ENCODE assay signal across 8 mouse cellular contexts in the genomic region with DNA sequence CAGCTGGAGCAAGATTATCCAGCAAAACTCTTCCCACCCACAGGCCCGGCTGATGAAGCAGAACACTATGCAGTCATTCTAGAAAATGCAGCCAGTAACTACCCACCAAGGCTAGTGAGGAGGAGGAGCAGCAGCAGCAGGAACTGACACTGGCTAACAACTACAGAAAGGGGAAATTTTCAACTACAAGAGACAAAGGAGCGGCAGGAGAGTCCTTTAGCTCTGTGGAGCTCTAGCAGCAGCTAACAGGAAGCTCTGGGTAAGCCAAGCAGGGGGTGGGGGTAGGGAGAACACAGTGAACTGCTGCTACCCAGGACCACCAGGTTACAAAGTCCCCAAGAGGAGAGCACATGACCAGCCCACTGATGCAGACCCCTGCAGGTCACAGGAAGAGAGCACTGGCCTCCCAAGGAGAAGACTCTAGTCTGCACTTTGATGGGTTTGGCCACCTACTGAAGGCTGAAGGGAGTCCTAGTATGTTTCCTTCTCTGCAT. TPM values are rescaled to one million over a fixed set of nuclear protein-coding genes. Genes with fewer than 3 reads are reported as not detected.
DNase-seq lines count a peak whose midpoint lies in the region; ATAC-seq and TF ChIP-seq lines count a peak whose summit lies in the region.

No protein-coding gene starts in this region.

- H3K36me3 ChIP-seq in intestine, embryonic 16.5 days (ENCODE audit: control insufficient read depth, insufficient read depth, low read length), result no peaks in the 10 kb centered on the region
- no peaks in the 10 kb centered on the region for H3K36me3 ChIP-seq in intestine, embryonic 15.5 days
- no peaks in the 10 kb centered on the region for H3K36me3 ChIP-seq in hindbrain, postnatal 0 days (ENCODE audit: insufficient read depth, low read length)

- 25% methylated on average over 2 of the region's 2 CpGs for WGBS in intestine, embryonic 16.5 days
- WGBS in intestine, embryonic 15.5 days, result 42% methylated on average over 2 of the region's 2 CpGs
- 14% methylated on average over 2 of the region's 2 CpGs for WGBS in hindbrain, postnatal 0 days

- no peaks in the 10 kb centered on the region for H3K9me3 ChIP-seq in intestine, embryonic 16.5 days (ENCODE audit: control insufficient read depth, low read length)
- H3K9me3 ChIP-seq in intestine, embryonic 15.5 days, result no peaks in the 10 kb centered on the region
- H3K9me3 ChIP-seq in hindbrain, postnatal 0 days (ENCODE audit: low read length), result no peaks in the 10 kb centered on the region

- peaks cover 13% of the 10 kb centered on the region for H3K4me1 ChIP-seq in intestine, embryonic 16.5 days (ENCODE audit: control insufficient read depth, insufficient read depth, low read length)
- H3K4me1 ChIP-seq in intestine, embryonic 15.5 days (replicated peaks), result peaks cover 15% of the 10 kb centered on the region
- H3K4me1 ChIP-seq in cortical plate, adult 2 months (ENCODE audit: control insufficient read depth, insufficient read depth, low read length), result peaks cover 21% of the 10 kb centered on the region
- H3K4me1 ChIP-seq in hindbrain, postnatal 0 days (ENCODE audit: insufficient read depth, low read length), result peaks cover 7% of the 10 kb centered on the region

- no peak overlapping the region for H3K9ac ChIP-seq in intestine, embryonic 16.5 days (ENCODE audit: low read depth, low read length)
- no peak overlapping the region for H3K9ac ChIP-seq in intestine, embryonic 15.5 days
- H3K9ac ChIP-seq in hindbrain, postnatal 0 days (replicated peaks; ENCODE audit: low read length), result no peak overlapping the region

- no peak for ATAC-seq in intestine, embryonic 16.5 days
- ATAC-seq in intestine, embryonic 15.5 days, result no peak
- no peak for ATAC-seq in hindbrain, postnatal 0 days
- peak; percentile 38; the same call in 1 of the 2 replicates for ATAC-seq in neutrophil, adult 5-6 weeks (ENCODE audit: extremely low read depth, insufficient number of reproducible peaks, low FRiP score, poor library complexity, severe bottlenecking)

- no peak for TF ChIP-seq POLR2A in cortical plate, adult 2 months (IDR thresholded peaks at IDR 0.05; ENCODE audit: extremely low read depth, insufficient read depth, low read length)

- peak; percentile 72 for DNase-seq in CD4-positive helper T cell, adult 2 months (ENCODE audit: low read depth, low spot score)
- DNase-seq in hindbrain, postnatal 0 days (ENCODE audit: low spot score), result no peak
- no peak for DNase-seq in cerebellum, adult 11-12 months
- no peak for DNase-seq in kidney, adult 18-20 months

- peak overlapping the region; percentile 29; the same call in 1 of the 2 replicates for H3K27ac ChIP-seq in intestine, embryonic 16.5 days (ENCODE audit: low read length)
- no peak overlapping the region for H3K27ac ChIP-seq in intestine, embryonic 15.5 days
- H3K27ac ChIP-seq in cortical plate, adult 2 months (ENCODE audit: insufficient read depth, low read length), result peak overlapping the region; percentile 61
- peak overlapping the region; percentile 23; the same call in 1 of the 2 replicates for H3K27ac ChIP-seq in hindbrain, postnatal 0 days

- H3K4me3 ChIP-seq in intestine, embryonic 16.5 days (ENCODE audit: low read length), result no peak overlapping the region
- no peak overlapping the region for H3K4me3 ChIP-seq in intestine, embryonic 15.5 days (replicated peaks)
- H3K4me3 ChIP-seq in cortical plate, adult 2 months (ENCODE audit: insufficient read depth, low read length), result no peak overlapping the region
- no peak overlapping the region for H3K4me3 ChIP-seq in hindbrain, postnatal 0 days (ENCODE audit: low read length)

- H3K27me3 ChIP-seq in intestine, embryonic 16.5 days (replicated peaks; ENCODE audit: control insufficient read depth, insufficient read depth, low read length), result no peaks in the 10 kb centered on the region
- H3K27me3 ChIP-seq in intestine, embryonic 15.5 days (replicated peaks), result no peaks in the 10 kb centered on the region
- H3K27me3 ChIP-seq in hindbrain, postnatal 0 days (ENCODE audit: insufficient read depth, low read length), result no peaks in the 10 kb centered on the region

- no peak overlapping the region for H3K4me2 ChIP-seq in intestine, embryonic 16.5 days (ENCODE audit: low read depth, low read length)
- H3K4me2 ChIP-seq in intestine, embryonic 15.5 days (replicated peaks), result no peak overlapping the region
- no peak overlapping the region for H3K4me2 ChIP-seq in hindbrain, postnatal 0 days (ENCODE audit: low read depth, low read length)

- no peak for TF ChIP-seq CTCF in cortical plate, adult 2 months (IDR thresholded peaks at IDR 0.05; ENCODE audit: extremely low read depth, insufficient read depth, low read length)
- no peak for TF ChIP-seq CTCF in hindbrain, postnatal 0 days (IDR thresholded peaks at IDR 0.05; ENCODE audit: low read depth)

RNA-seq across cellular contexts. Expression of a gene that starts 21.1 kb away (rescaled TPM):
- 0.45 and 0.62 TPM in 2 replicates for polyA plus RNA-seq in intestine, embryonic 16.5 days (2015; fragmentation: Nextera tagmentation; extraction: Ambion mirVana)
- polyA plus RNA-seq in intestine, embryonic 15.5 days (2015; fragmentation: Nextera tagmentation; extraction: Ambion mirVana), result 0.38 and 0.44 TPM in 2 replicates
- 0.08 and 0.17 TPM in 2 replicates for polyA plus RNA-seq in cortical plate, adult 2 months (2012; rRNA removed)
- 0.18 TPM in 1 of 2 replicates, not detected in the other for total RNA-seq in hindbrain, postnatal 0 days (2014; rRNA removed)
- polyA plus RNA-seq in hindbrain, postnatal 0 days (2015; fragmentation: Nextera tagmentation; extraction: Ambion mirVana), result 0.54 and 0.58 TPM in 2 replicates
- 1.8 and 1.9 TPM in 2 replicates for total RNA-seq in neutrophil, adult 5-6 weeks (2017)

RNA-seq across cellular contexts. Expression of a gene that starts 21.5 kb away (rescaled TPM):
- 28.4 and 33.3 TPM in 2 replicates for polyA plus RNA-seq in intestine, embryonic 16.5 days (2015; fragmentation: Nextera tagmentation; extraction: Ambion mirVana)
- polyA plus RNA-seq in intestine, embryonic 15.5 days (2015; fragmentation: Nextera tagmentation; extraction: Ambion mirVana), result 34.7 and 36.6 TPM in 2 replicates
- polyA plus RNA-seq in cortical plate, adult 2 months (2012; rRNA removed), result 112 TPM in 2 replicates
- 57.3 and 66.7 TPM in 2 replicates for total RNA-seq in hindbrain, postnatal 0 days (2014; rRNA removed)
- 63.0 and 63.6 TPM in 2 replicates for polyA plus RNA-seq in hindbrain, postnatal 0 days (2015; fragmentation: Nextera tagmentation; extraction: Ambion mirVana)
- total RNA-seq in neutrophil, adult 5-6 weeks (2017), result 38.5 and 39.4 TPM in 2 replicates

RNA-seq across cellular contexts. Expression of a gene that starts 51.2 kb away (rescaled TPM):
- polyA plus RNA-seq in intestine, embryonic 16.5 days (2015; fragmentation: Nextera tagmentation; extraction: Ambion mirVana), result 26.5 and 43.4 TPM in 2 replicates
- 10.3 and 13.8 TPM in 2 replicates for polyA plus RNA-seq in intestine, embryonic 15.5 days (2015; fragmentation: Nextera tagmentation; extraction: Ambion mirVana)
- 2.0 TPM in 2 replicates for polyA plus RNA-seq in cortical plate, adult 2 months (2012; rRNA removed)
- 0.05 and 0.07 TPM in 2 replicates for total RNA-seq in hindbrain, postnatal 0 days (2014; rRNA removed)
- polyA plus RNA-seq in hindbrain, postnatal 0 days (2015; fragmentation: Nextera tagmentation; extraction: Ambion mirVana), result 0.04 and 0.08 TPM in 2 replicates
- 0.12 TPM in 1 of 2 replicates, not detected in the other for total RNA-seq in neutrophil, adult 5-6 weeks (2017)
